Mouse (Mus musculus): ENCODE measurements at regions not wholly inside any gene's neighbourhood (a gene's known extent, or its start where the extent isn't known, plus 50 kb on each side); places are given as distances from the start of the nearest gene placed in this dataset.

GRCm38 (mm10) chr15:42128976-42129375 lies 1994.8 kb downstream of the 9330182O14Rik start:
- TF ChIP-seq CTCF (IDR thresholded peaks at IDR 0.05; ENCODE audit: control insufficient read depth, insufficient read depth, insufficient replicate concordance, low read depth, low read length) (no peak), POLR2A (IDR thresholded peaks at IDR 0.05; ENCODE audit: control insufficient read depth, low read depth, low read length) (no peak)
